ENCODE assay signal across 10 mouse cellular contexts in genomic region chr5:119480191-119481190, GRCm38 (mm10).
DNase-seq lines count a peak whose midpoint lies in the region; ATAC-seq lines count a peak whose summit lies in the region.
"Had no signal": no experiment of that assay in that cellular context is flagged by ENCODE, and none has a peak within 500 bp of the region (broad histone marks: within the 10 kb centered on the region; RNA-seq: fewer than 3 reads in every experiment).

No protein-coding gene starts in this region.

- no peak overlapping the region for H3K4me3 ChIP-seq in neural tube, embryonic 11.5 days (ENCODE audit: low read depth, low read length)
- H3K4me3 ChIP-seq: heart, embryonic 15.5 days had no signal

- H3K27me3 ChIP-seq in neural tube, embryonic 11.5 days (ENCODE audit: control insufficient read depth, insufficient read depth, low read length) = no peaks in the 10 kb centered on the region

- H3K9me3 ChIP-seq in neural tube, embryonic 11.5 days (ENCODE audit: control insufficient read depth, low read length) = no peaks in the 10 kb centered on the region
- H3K9me3 ChIP-seq: heart, embryonic 15.5 days had no signal

- no peak overlapping the region for H3K9ac ChIP-seq in neural tube, embryonic 11.5 days (ENCODE audit: low read length)
- H3K9ac ChIP-seq: heart, embryonic 15.5 days had no signal

- DNase-seq in layer of hippocampus, adult 11-12 months (ENCODE audit: low spot score) = peak; percentile 24
- DNase-seq in layer of hippocampus, postnatal 25 days (ENCODE audit: extremely low spot score in 1 of 2, low spot score in 1 of 2) = no peak
- DNase-seq in embryo, embryonic 9.5 days (ENCODE audit: extremely low spot score) = peak; percentile 42
- DNase-seq in kidney, postnatal 10 days = peak; percentile 65
- peak; percentile 15 for DNase-seq in neural tube, embryonic 11.5 days (ENCODE audit: low spot score)
- DNase-seq in T-cell, adult 2 months (ENCODE audit: low spot score) = no peak
- DNase-seq in adrenal gland, adult 18-20 months (ENCODE audit: low spot score in 2 of 2) = no peak

- H3K27ac ChIP-seq in neural tube, embryonic 11.5 days (ENCODE audit: low read depth, low read length) = no peak overlapping the region
- H3K27ac ChIP-seq: heart, embryonic 15.5 days; macrophage had no signal

- no peaks in the 10 kb centered on the region for H3K4me1 ChIP-seq in neural tube, embryonic 11.5 days (ENCODE audit: control insufficient read depth, insufficient read depth, low read length)
- H3K4me1 ChIP-seq: heart, embryonic 15.5 days had no signal

- ATAC-seq in neural tube, embryonic 11.5 days (ENCODE audit: insufficient read depth, low FRiP score, low TSS enrichment) = no peak
- no peak for ATAC-seq in megakaryocyte progenitor cell, adult 5-6 weeks (replicated peaks; ENCODE audit: poor library complexity)

- 62% methylated on average over 28 of the region's 28 CpGs for WGBS in neural tube, embryonic 11.5 days

- no peak overlapping the region for H3K4me2 ChIP-seq in neural tube, embryonic 11.5 days (ENCODE audit: low read depth)
- H3K4me2 ChIP-seq: heart, embryonic 15.5 days had no signal

- no peaks in the 10 kb centered on the region for H3K36me3 ChIP-seq in neural tube, embryonic 11.5 days (ENCODE audit: control insufficient read depth, insufficient read depth, low read length)
- H3K36me3 ChIP-seq: heart, embryonic 15.5 days had no signal

Comparison
In these comparisons a context has a peak if more than half of its experiments do, and no peak if none do; other contexts are left out.
1. DNase-seq: peak in layer of hippocampus, adult 11-12 months (single experiment), embryo, embryonic 9.5 days (single experiment), kidney, postnatal 10 days (single experiment) and neural tube, embryonic 11.5 days (single experiment); none in layer of hippocampus, postnatal 25 days (0 of 2), T-cell, adult 2 months (single experiment) and adrenal gland, adult 18-20 months (0 of 2).